Mouse (Mus musculus) MEL (cell line): Measurements from ENCODE around the gene Gm17268. TPM values are rescaled to one million over a fixed set of nuclear protein-coding genes. Genes with fewer than 3 reads are reported as not detected.

ENCODE experiments used
- DNase-seq: peaks from one replicate; pipeline ENCODE4 v3.0.0; 2011; ENCODE audit warnings: low read depth, low spot score
- H3K27ac ChIP-seq: 2 replicates; pipeline ENCODE4 v1.5.1; 2012; ENCODE audit warnings: low read depth, mild to moderate bottlenecking, control low read depth, low read length, moderate library complexity; ENCODE audit not compliant: control insufficient read depth
- H3K27me3 ChIP-seq, 2 experiments: fragments of 150-350 bp in 1 of 2; sonication (generic) in 1 of 2; 2 replicates each; pipeline ENCODE4 v1.6.1; 2012; ENCODE audit warnings: low read length in 2 of 2, mild to moderate bottlenecking in 2 of 2, improper control_type of control experiment in 1 of 2, moderate library complexity in 1 of 2; ENCODE audit not compliant: insufficient read depth in 2 of 2, control insufficient read depth in 1 of 2
- H3K36me3 ChIP-seq, 2 experiments: 2 replicates each; pipeline ENCODE4 v1.6.1; 2012 to 2014; ENCODE audit warnings: low read length in 2 of 2, improper control_type of control experiment in 1 of 2, inconsistent platforms in 1 of 2, mild to moderate bottlenecking in 1 of 2; ENCODE audit not compliant: insufficient read depth in 2 of 2, control insufficient read depth in 1 of 2
- H3K4me1 ChIP-seq, 2 experiments: fragments of 150-350 bp in 1 of 2; sonication (generic) in 1 of 2; 2 replicates each; pipeline ENCODE4 v1.6.1; 2012; ENCODE audit warnings: low read length in 2 of 2, improper control_type of control experiment in 1 of 2, mild to moderate bottlenecking in 1 of 2; ENCODE audit not compliant: insufficient read depth in 2 of 2, control insufficient read depth in 1 of 2
- H3K4me3 ChIP-seq, 2 experiments: fragments of 150-350 bp in 1 of 2; sonication (generic) in 1 of 2; 2 replicates each; pipeline ENCODE4 v1.5.1; 2012; ENCODE audit warnings: low read depth in 2 of 2, low read length in 2 of 2, mild to moderate bottlenecking in 2 of 2, moderate library complexity in 2 of 2, control low read depth in 1 of 2, improper control_type of control experiment in 1 of 2; ENCODE audit not compliant: control insufficient read depth in 1 of 2, insufficient read depth in 1 of 2
- H3K79me2 ChIP-seq: 2 replicates; pipeline ENCODE4 v1.6.1; 2012; ENCODE audit warnings: mild to moderate bottlenecking, low read length, moderate library complexity; ENCODE audit not compliant: control insufficient read depth, poor library complexity, insufficient read depth
- H3K9ac ChIP-seq: 2 replicates; pipeline ENCODE4 v1.6.1; 2012; ENCODE audit warnings: low read depth, mild to moderate bottlenecking, control low read depth, low read length, moderate library complexity; ENCODE audit not compliant: control insufficient read depth, poor library complexity, severe bottlenecking
- H3K9me3 ChIP-seq: fragments of 150-350 bp; sonication (generic); replicated peaks from 2 replicates; pipeline ENCODE4 v1.6.1; 2012; ENCODE audit warnings: mild to moderate bottlenecking, low read length, improper control_type of control experiment, moderate library complexity; ENCODE audit not compliant: insufficient read depth
- CHD1 ChIP-seq: IDR thresholded peaks from 2 replicates; pipeline ENCODE4 v1.6.1; 2012; ENCODE audit warnings: low read depth, mild to moderate bottlenecking, inconsistent platforms, low read length, improper control_type of control experiment
- CHD2 ChIP-seq: IDR thresholded peaks from 2 replicates; pipeline ENCODE4 v1.6.1; 2011; ENCODE audit warnings: low read length, improper control_type of control experiment
- CTCF ChIP-seq, 3 experiments: IDR thresholded peaks in 2 of 3; conservative IDR thresholded peaks in 1 of 3; 2 replicates each; pipeline ENCODE4 v1.5.1; 2011 to 2012; ENCODE audit warnings: low read length in 3 of 3, low read depth in 2 of 3, mild to moderate bottlenecking in 2 of 3, improper control_type of control experiment in 1 of 3, inconsistent platforms in 1 of 3, mixed read lengths in 1 of 3, moderate library complexity in 1 of 3; ENCODE audit not compliant: control insufficient read depth in 1 of 3, insufficient read depth in 1 of 3, poor library complexity in 1 of 3, severe bottlenecking in 1 of 3
- E2F4 ChIP-seq: IDR thresholded peaks from 2 replicates; pipeline ENCODE4 v1.6.1; 2011; ENCODE audit warnings: low read depth, low read length, improper control_type of control experiment, borderline replicate concordance
- ELF1 ChIP-seq: IDR thresholded peaks from 2 replicates; pipeline ENCODE4 v1.6.1; 2014; ENCODE audit warnings: low read depth, mild to moderate bottlenecking, inconsistent platforms, low read length, improper control_type of control experiment, moderate library complexity
- ETS1 ChIP-seq: IDR thresholded peaks from 2 replicates; pipeline ENCODE4 v1.6.1; 2012; ENCODE audit warnings: low read depth, mild to moderate bottlenecking, inconsistent platforms, low read length, improper control_type of control experiment, moderate library complexity
- JUND ChIP-seq: IDR thresholded peaks from 2 replicates; pipeline ENCODE4 v1.6.1; 2011; ENCODE audit warnings: low read depth, mild to moderate bottlenecking, improper control_type of control experiment, low read length
- MAFK ChIP-seq: IDR thresholded peaks from 2 replicates; pipeline ENCODE4 v1.6.1; 2011; ENCODE audit warnings: low read depth, mild to moderate bottlenecking, low read length, improper control_type of control experiment, borderline replicate concordance
- MAZ ChIP-seq: IDR thresholded peaks from 2 replicates; pipeline ENCODE4 v1.6.1; 2012; ENCODE audit warnings: low read depth, mild to moderate bottlenecking, inconsistent platforms, low read length, improper control_type of control experiment
- MEF2A ChIP-seq: IDR thresholded peaks from 2 replicates; pipeline ENCODE4 v1.6.1; 2014; ENCODE audit warnings: low read depth, mild to moderate bottlenecking, inconsistent platforms, low read length, improper control_type of control experiment; ENCODE audit not compliant: poor library complexity, insufficient replicate concordance, severe bottlenecking; ENCODE audit errors: extremely low read depth
- MYB ChIP-seq: IDR thresholded peaks from 2 replicates; pipeline ENCODE4 v1.6.1; 2011; ENCODE audit warnings: mild to moderate bottlenecking, low read depth, low read length, improper control_type of control experiment
- MYC ChIP-seq: IDR thresholded peaks from 2 replicates; pipeline ENCODE4 v1.6.1; 2011; ENCODE audit warnings: low read depth, mild to moderate bottlenecking, low read length, improper control_type of control experiment, moderate library complexity
- NRF1 ChIP-seq: IDR thresholded peaks from 2 replicates; pipeline ENCODE4 v1.6.1; 2014; ENCODE audit warnings: low read depth, mild to moderate bottlenecking, inconsistent platforms, low read length, improper control_type of control experiment, moderate library complexity; ENCODE audit not compliant: poor library complexity, insufficient read depth, severe bottlenecking
- POLR2A ChIP-seq, 2 experiments: IDR thresholded peaks; 2 replicates each; pipeline ENCODE4 v1.6.1; 2011 to 2012; ENCODE audit warnings: low read length in 2 of 2, mild to moderate bottlenecking in 2 of 2, control low read depth in 1 of 2, improper control_type of control experiment in 1 of 2, low read depth in 1 of 2, moderate library complexity in 1 of 2; ENCODE audit not compliant: control insufficient read depth in 1 of 2, insufficient read depth in 1 of 2, poor library complexity in 1 of 2
- POLR2AphosphoS2 ChIP-seq: IDR thresholded peaks from 2 replicates; pipeline ENCODE4 v1.6.1; 2011; ENCODE audit warnings: low read length, improper control_type of control experiment
- POLR2AphosphoS5 ChIP-seq: IDR thresholded peaks from 2 replicates; pipeline ENCODE4 v1.6.1; 2012; ENCODE audit warnings: low read depth, borderline replicate concordance, mild to moderate bottlenecking, inconsistent platforms, low read length, moderate library complexity, mixed read lengths
- SIN3A ChIP-seq: IDR thresholded peaks from 2 replicates; pipeline ENCODE4 v1.6.1; 2012; ENCODE audit warnings: low read length, improper control_type of control experiment, inconsistent platforms
- SMC3 ChIP-seq: IDR thresholded peaks from 2 replicates; pipeline ENCODE4 v1.6.1; 2011; ENCODE audit warnings: low read depth, low read length, improper control_type of control experiment
- TCF12 ChIP-seq: IDR thresholded peaks from 2 replicates; pipeline ENCODE4 v1.6.1; 2014; ENCODE audit warnings: low read depth, mild to moderate bottlenecking, inconsistent platforms, low read length, improper control_type of control experiment, moderate library complexity
- ZC3H11A ChIP-seq: IDR thresholded peaks from 2 replicates; pipeline ENCODE4 v1.6.1; 2012; ENCODE audit warnings: low read depth, mild to moderate bottlenecking, inconsistent platforms, low read length, improper control_type of control experiment
- ZKSCAN1 ChIP-seq: IDR thresholded peaks from 2 replicates; pipeline ENCODE4 v1.6.1; 2012; ENCODE audit warnings: low read depth, mild to moderate bottlenecking, inconsistent platforms, low read length, improper control_type of control experiment, moderate library complexity
- ZNF384 ChIP-seq: IDR thresholded peaks from 2 replicates; pipeline ENCODE4 v1.6.1; 2012; ENCODE audit warnings: low read depth, mild to moderate bottlenecking, inconsistent platforms, low read length, improper control_type of control experiment
- polyA plus RNA-seq, 2 experiments: library from polyadenylated mRNA; stranded (reverse) in 1 of 2; unstranded in 1 of 2; fragments of >175 nt in 1 of 2; fragments of >200 nt in 1 of 2; gene quantifications; 2 replicates each; pipeline versions ENCODE4 v1.2.1 to v1.2.4; 2012; ENCODE audit warnings: low replicate concordance in 2 of 2, low read depth in 1 of 2; ENCODE audit not compliant: insufficient read length in 2 of 2, insufficient read depth in 1 of 2, missing spikeins in 1 of 2
- total RNA-seq: library from RNA; depleted of rRNA; stranded (reverse); fragments of 300-350 nt; gene quantifications from 2 replicates; pipeline ENCODE4 v1.2.3, GENCODE M21; 2012

The Gm17268 gene
- total and polyA plus RNA-seq, 3 experiments, result not detected

DNA sequence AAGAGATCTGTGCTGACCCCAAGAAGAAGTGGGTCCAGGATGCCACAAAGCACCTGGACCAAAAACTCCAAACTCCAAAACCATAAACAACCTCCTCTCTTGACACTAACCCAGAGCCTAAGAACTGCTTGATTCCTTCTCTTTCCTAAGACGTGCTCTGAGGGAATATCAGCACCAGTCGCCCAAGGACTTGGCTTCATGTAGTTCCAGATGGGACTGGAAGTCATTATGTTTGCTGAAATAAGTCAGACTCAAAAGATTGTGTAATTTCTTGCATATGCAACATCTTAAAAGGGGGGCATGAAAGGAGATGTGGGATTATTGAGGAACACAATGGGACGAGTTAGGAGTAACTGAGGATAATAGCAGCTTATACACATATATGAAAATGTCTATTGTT is 23.9 kb upstream of the Gm17268 start:
- Histone ChIP-seq H3K79me2 (no peaks in the 10 kb centered on the region), H3K27ac (no peak overlapping the region), H3K36me3 (no peaks in the 10 kb centered on the region), H3K4me3 (no peak overlapping the region), H3K4me1 (no peaks in the 10 kb centered on the region), H3K9ac (no peak overlapping the region), H3K9me3 (no peaks in the 10 kb centered on the region), H3K27me3 (no peaks in the 10 kb centered on the region)
- DNase-seq, result no peak
- no peak for TF ChIP-seq SIN3A
- no peak for TF ChIP-seq MYB
- TF ChIP-seq NRF1, result no peak
- TF ChIP-seq ETS1, result no peak
- no peak for TF ChIP-seq ZKSCAN1
- TF ChIP-seq TCF12, result no peak
- no peak for TF ChIP-seq POLR2A (IDR thresholded peaks at IDR 0.05; ENCODE audit: control insufficient read depth in 1 of 2, insufficient read depth in 1 of 2, low read depth in 1 of 2, low read length in 2 of 2, poor library complexity in 1 of 2)
- TF ChIP-seq JUND, result no peak
- no peak for TF ChIP-seq ELF1
- TF ChIP-seq MAZ, result no peak
- TF ChIP-seq SMC3, result no peak
- TF ChIP-seq CTCF (IDR thresholded peaks at IDR 0.05 in 2 of 3, conservative IDR thresholded peaks at IDR 0.05 in 1 of 3; ENCODE audit: control insufficient read depth in 1 of 3, insufficient read depth in 1 of 3, low read depth in 2 of 3, low read length in 3 of 3, poor library complexity in 1 of 3, severe bottlenecking in 1 of 3), result no peak
- TF ChIP-seq MAFK, result no peak
- TF ChIP-seq E2F4, result no peak

DNA sequence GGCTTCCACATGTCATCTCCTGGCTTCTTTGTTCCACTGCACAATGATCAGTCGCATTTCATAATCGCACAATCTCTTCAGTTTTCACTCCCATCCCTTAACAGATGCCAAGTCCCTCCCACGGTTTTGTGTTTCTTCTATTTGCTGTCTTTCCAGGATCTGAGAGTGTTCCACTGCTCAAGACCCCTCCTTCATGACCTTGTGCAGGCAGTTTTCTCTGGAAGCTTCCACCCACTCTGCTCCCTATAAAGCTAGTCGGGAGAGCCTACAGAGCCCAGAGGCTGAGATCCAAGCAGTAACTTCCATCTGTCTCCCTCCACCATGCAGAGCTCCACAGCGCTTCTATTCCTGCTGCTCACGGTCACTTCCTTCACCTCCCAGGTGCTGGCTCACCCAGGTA is 19.3 kb upstream of the Gm17268 start, which contains the start of gene Ccl11:
Ccl11 (plus strand) TSS at position 178 of the 400 bp plus-strand sequence.
- TF ChIP-seq CTCF (IDR thresholded peaks at IDR 0.05 in 2 of 3, conservative IDR thresholded peaks at IDR 0.05 in 1 of 3; ENCODE audit: control insufficient read depth in 1 of 3, insufficient read depth in 1 of 3, low read depth in 2 of 3, low read length in 3 of 3, poor library complexity in 1 of 3, severe bottlenecking in 1 of 3), result no peak
- TF ChIP-seq POLR2AphosphoS5, result no peak
- TF ChIP-seq CHD2, result no peak
- no peak for TF ChIP-seq POLR2AphosphoS2
- no peak for TF ChIP-seq CHD1
- no peak for TF ChIP-seq MYC
- no peak for TF ChIP-seq SIN3A
- TF ChIP-seq SMC3, result no peak
- TF ChIP-seq JUND, result no peak
- TF ChIP-seq ETS1, result no peak
- TF ChIP-seq MEF2A, result no peak
- no peak for TF ChIP-seq POLR2A (IDR thresholded peaks at IDR 0.05; ENCODE audit: control insufficient read depth in 1 of 2, insufficient read depth in 1 of 2, low read depth in 1 of 2, low read length in 2 of 2, poor library complexity in 1 of 2)
- no peak for TF ChIP-seq MYB
- TF ChIP-seq ZC3H11A, result no peak
- TF ChIP-seq ZNF384, result no peak
- Histone ChIP-seq H3K79me2 (no peaks in the 10 kb centered on the region), H3K9me3 (no peaks in the 10 kb centered on the region), H3K4me3 (no peak within 1 kb of the TSS), H3K27ac (no peak within 1 kb of the TSS), H3K9ac (no peak within 1 kb of the TSS), H3K4me1 (no peaks in the 10 kb centered on the region), H3K27me3 (no peaks in the 10 kb centered on the region), H3K36me3 (no peaks in the 10 kb centered on the region)
- no peak for DNase-seq
